Comparison of ENCODE assay signal across 25 mouse cellular contexts in the genomic region with DNA sequence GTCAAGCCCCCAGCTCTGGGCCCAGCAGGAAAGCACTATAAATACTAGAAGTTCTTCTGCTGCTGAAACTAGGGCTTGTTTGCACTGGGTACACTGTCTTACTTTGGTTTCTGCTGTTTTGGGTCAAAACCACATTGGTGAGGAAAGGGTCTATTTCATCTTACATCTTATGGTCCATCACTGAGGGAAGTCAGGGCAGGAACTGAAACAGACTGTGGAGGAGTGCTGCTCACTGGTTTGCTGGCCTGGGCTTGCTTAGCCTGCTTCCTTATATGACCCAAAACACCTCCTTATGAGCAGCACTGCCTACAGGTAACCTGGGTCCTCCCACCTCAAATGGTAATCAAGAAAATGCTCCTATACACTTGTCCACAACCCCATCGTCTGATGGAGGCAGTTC. TPM values are rescaled to one million over a fixed set of nuclear protein-coding genes. Genes with fewer than 3 reads are reported as not detected.
DNase-seq lines count a peak whose midpoint lies in the region; ATAC-seq and TF ChIP-seq lines count a peak whose summit lies in the region.
"Had no signal": no experiment of that assay in that cellular context is flagged by ENCODE, and none has a peak within 500 bp of the region (broad histone marks: within the 10 kb centered on the region; RNA-seq: fewer than 3 reads in every experiment).

No protein-coding gene starts in this region.

- peaks cover 61% of the 10 kb centered on the region for H3K4me1 ChIP-seq in hindbrain, embryonic 13.5 days (replicated peaks)

- H3K36me3 ChIP-seq in splenic B cell, adult 2 months (ENCODE audit: control insufficient read depth, insufficient read depth, low read length, poor library complexity, severe bottlenecking) = no peaks in the 10 kb centered on the region; the same call in 1 of the 2 replicates
- H3K36me3 ChIP-seq in hindbrain, embryonic 13.5 days = no peaks in the 10 kb centered on the region
- H3K36me3 ChIP-seq: embryonic facial prominence, embryonic 12.5 days; embryonic facial prominence, embryonic 15.5 days had no signal

- H3K9me3 ChIP-seq in hindbrain, embryonic 13.5 days = no peaks in the 10 kb centered on the region
- H3K9me3 ChIP-seq: embryonic facial prominence, embryonic 12.5 days; embryonic facial prominence, embryonic 15.5 days; hindbrain, embryonic 10.5 days had no signal

- DNase-seq in gastrocnemius, adult 2 months = no peak
- DNase-seq in gastrocnemius, postnatal 14 days = no peak
- DNase-seq in spleen, postnatal 36 days (ENCODE audit: low spot score in 2 of 2) = peak; percentile 51 to 56
- DNase-seq in spleen, postnatal 10 days (ENCODE audit: low spot score in 2 of 2) = no peak
- peak; percentile 62 for DNase-seq in splenic B cell, adult 2 months (ENCODE audit: low read depth, low spot score)
- no peak for DNase-seq in cerebellum, adult 9-11 months
- DNase-seq: adrenal gland, adult 8-10 months; adrenal gland, postnatal 25 days; cerebellum, adult 18-20 months; cerebellum, adult 9-10 months; cerebellum, postnatal 25 days; gastrocnemius, postnatal 10 days had no signal

- ATAC-seq in granulocyte monocyte progenitor cell, adult 5-6 weeks (replicated peaks; ENCODE audit: poor library complexity, severe bottlenecking) = peak; percentile 56
- no peak for ATAC-seq in hindbrain, embryonic 13.5 days (ENCODE audit: low FRiP score)
- ATAC-seq: activated CD4-positive, CD25-positive, alpha-beta regulatory T cell, adult 4 months; CD4-positive, CD25-positive, alpha-beta regulatory T cell, adult 4 months; forebrain, embryonic 14.5 days; hindbrain, postnatal 0 days; inflammation-experienced regulatory T-cells, adult 6 months; intestine, embryonic 16.5 days had no signal

- H3K4me3 ChIP-seq in gastrocnemius, adult 2 months = no peak overlapping the region
- no peak overlapping the region for H3K4me3 ChIP-seq in hindbrain, embryonic 13.5 days
- H3K4me3 ChIP-seq: embryonic facial prominence, embryonic 12.5 days; embryonic facial prominence, embryonic 15.5 days; hindbrain, embryonic 10.5 days had no signal

- intact Hi-C loops in gastrocnemius, adult 2 months (cut with DNase I) = no loop called here
- intact Hi-C loops in gastrocnemius, postnatal 14 days (cut with DNase I; ENCODE audit: low total_unique reads) = no loop called here

- H3K9ac ChIP-seq in hindbrain, embryonic 13.5 days = no peak overlapping the region
- H3K9ac ChIP-seq: embryonic facial prominence, embryonic 12.5 days; embryonic facial prominence, embryonic 15.5 days; hindbrain, embryonic 14.5 days had no signal

- H3K4me2 ChIP-seq in hindbrain, embryonic 13.5 days = no peak overlapping the region
- H3K4me2 ChIP-seq: embryonic facial prominence, embryonic 12.5 days; embryonic facial prominence, embryonic 15.5 days; heart, embryonic 11.5 days; hindbrain, embryonic 14.5 days had no signal

- 83% methylated on average over 1 of the region's 1 CpGs for WGBS in hindbrain, embryonic 13.5 days

- no peaks in the 10 kb centered on the region for H3K27me3 ChIP-seq in splenic B cell, adult 2 months (ENCODE audit: control insufficient read depth, insufficient read depth, low read length, poor library complexity, severe bottlenecking)
- no peaks in the 10 kb centered on the region for H3K27me3 ChIP-seq in hindbrain, embryonic 13.5 days
- H3K27me3 ChIP-seq: embryonic facial prominence, embryonic 12.5 days; embryonic facial prominence, embryonic 15.5 days had no signal

- H3K27ac ChIP-seq in gastrocnemius, adult 2 months = peak overlapping the region; percentile 63; the same call in 1 of the 2 replicates
- H3K27ac ChIP-seq in hindbrain, embryonic 13.5 days = no peak overlapping the region
- H3K27ac ChIP-seq: embryonic facial prominence, embryonic 12.5 days; embryonic facial prominence, embryonic 15.5 days; hindbrain, embryonic 10.5 days; hindbrain, embryonic 14.5 days; hindbrain, postnatal 0 days had no signal

- TF ChIP-seq CTCF in gastrocnemius, adult 2 months (IDR thresholded peaks at IDR 0.05) = no peak

RNA-seq across cellular contexts. Expression of a gene that starts 9.4 kb away (rescaled TPM):
- 10 to 100 TPM; 30.4 to 43.3 TPM for total RNA-seq in gastrocnemius, adult 2 months (2021)
- total RNA-seq in gastrocnemius, postnatal 14 days (2021) = 10 to 100 TPM; 48.0 to 56.4 TPM
- 30.9 and 34.2 TPM in 2 replicates for total RNA-seq in granulocyte monocyte progenitor cell, adult 5-6 weeks (2014; fragmentation: Nextera tagmentation)
- 20.8 and 24.9 TPM in 2 replicates for total RNA-seq in granulocyte monocyte progenitor cell, adult 5-6 weeks (2017)
- polyA plus RNA-seq in hindbrain, embryonic 13.5 days (2015; fragmentation: Nextera tagmentation; extraction: Ambion mirVana) = 10.2 and 10.6 TPM in 2 replicates

Comparison
In these comparisons a context has a peak if more than half of its experiments do, and no peak if none do; other contexts are left out.
1. DNase-seq: peak in spleen, postnatal 36 days (2 of 2) and splenic B cell, adult 2 months (single experiment); none in gastrocnemius, adult 2 months (single experiment), gastrocnemius, postnatal 14 days (single experiment), spleen, postnatal 10 days (0 of 2) and cerebellum, adult 9-11 months (single experiment).